Mouse (Mus musculus) embryo, embryonic 11.5 days (tissue): Measurements from ENCODE around the gene Ddx52.

Experiments used
- DNase-seq: peaks from one replicate; pipeline ENCODE4 v3.0.0-alpha.2; 2012; ENCODE audit warnings: low read depth, low spot score

Ddx52 gene

GRCm38 (mm10) chr11:83941950-83942840 is at the start of gene Ddx52:
Ddx52 (plus strand) TSS chr11:83942062.
- peak; percentile 83 for DNase-seq

GRCm38 (mm10) chr11:83893325-83893724 is 48.5 kb upstream of the Ddx52 start:
- no peak for DNase-seq

- DNase-seq: no peak
These were observed 45.1 kb upstream of the Ddx52 start for GRCm38 (mm10) chr11:83896430-83897410.

- DNase-seq: no peak
These were observed 44.3 kb upstream of the Ddx52 start for GRCm38 (mm10) chr11:83897569-83897968.

DNA sequence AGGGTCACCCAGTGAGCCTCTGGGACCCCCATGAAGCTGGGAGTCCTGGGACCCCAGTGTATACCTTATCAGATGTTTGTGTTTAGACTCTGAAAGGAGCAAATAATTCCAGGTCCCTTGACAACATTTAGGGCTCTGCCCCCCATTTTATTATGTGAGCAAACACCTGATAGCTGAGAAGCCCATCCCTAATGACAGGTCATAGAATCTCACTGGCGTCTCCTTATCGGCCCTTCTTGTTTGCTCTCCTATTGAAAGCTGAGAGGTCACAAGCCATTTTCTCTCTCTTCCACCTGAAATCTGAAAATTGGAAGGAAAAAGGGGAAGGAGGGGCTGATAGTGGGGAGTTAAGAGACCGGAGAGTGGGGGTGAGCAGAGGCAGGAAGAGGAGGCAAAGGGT is 39.0 kb upstream of the Ddx52 start:
- no peak for DNase-seq

DNA sequence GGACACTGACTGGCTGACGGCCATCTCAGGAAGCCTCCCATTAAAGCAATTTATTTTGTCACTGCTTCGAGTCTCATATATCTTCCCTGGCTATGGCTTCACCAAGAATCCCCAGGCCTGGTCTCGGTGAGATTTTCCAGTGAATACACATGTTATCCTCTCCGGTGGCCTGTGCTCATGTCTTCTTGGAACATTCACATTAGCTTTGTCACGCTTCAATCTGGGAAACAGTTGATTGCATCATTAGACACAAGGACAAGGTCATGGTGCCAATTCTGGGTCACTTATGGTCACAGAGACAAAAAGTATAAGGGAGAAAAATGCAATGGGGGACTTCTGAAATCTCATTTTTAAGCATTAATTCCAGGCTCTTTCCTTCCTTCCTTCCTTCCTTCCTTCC is 36.1 kb upstream of the Ddx52 start:
- DNase-seq: no peak

GRCm38 (mm10) chr11:83908376-83908775 is 33.5 kb upstream of the Ddx52 start:
- DNase-seq: no peak

GRCm38 (mm10) chr11:83913824-83914311 is 28.0 kb upstream of the Ddx52 start:
- no peak for DNase-seq

GRCm38 (mm10) chr11:83914501-83914900 is 27.4 kb upstream of the Ddx52 start:
- no peak for DNase-seq

DNA sequence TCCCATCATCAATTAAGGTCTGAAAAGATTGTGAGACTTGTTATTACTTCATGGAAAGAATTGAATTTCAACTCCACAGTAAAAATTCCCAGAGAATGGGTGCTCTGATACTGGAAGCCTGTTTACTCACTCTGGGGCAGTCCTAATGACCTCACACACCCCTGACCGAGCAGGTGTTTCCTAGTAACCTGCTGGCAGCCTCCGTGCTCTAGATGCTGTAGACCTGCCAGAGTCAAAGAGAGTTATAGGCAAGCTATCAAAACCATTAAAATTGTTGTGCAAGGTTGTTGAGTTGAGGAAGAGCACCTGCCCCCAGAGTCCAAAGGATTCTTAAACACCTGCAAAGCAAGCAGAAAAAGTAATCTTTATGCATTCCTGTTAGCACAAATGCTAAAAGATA is 19.3 kb upstream of the Ddx52 start:
- DNase-seq: no peak

- DNase-seq: no peak
These were observed 14.8 kb upstream of the Ddx52 start for GRCm38 (mm10) chr11:83927097-83927496.

GRCm38 (mm10) chr11:83932506-83933106 is 9.3 kb upstream of the Ddx52 start:
- no peak for DNase-seq

DNA sequence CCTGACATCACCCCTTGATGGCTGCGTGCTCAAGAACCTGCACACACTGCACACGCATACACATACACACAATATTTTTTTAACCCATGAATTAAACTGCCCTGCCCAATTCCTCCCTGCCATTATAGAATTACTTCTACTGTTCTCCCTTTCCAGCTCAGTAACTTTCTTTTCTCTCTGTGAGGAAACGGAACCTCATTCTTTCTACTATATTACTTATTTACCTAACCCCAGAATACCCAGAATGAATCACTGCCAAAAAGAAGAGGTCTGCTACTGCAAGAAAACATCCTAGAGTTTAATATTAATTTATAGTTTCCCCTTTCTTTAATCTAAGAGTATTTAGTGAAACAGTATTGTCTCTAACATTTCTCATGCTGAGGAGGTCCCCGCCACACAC is 8.5 kb upstream of the Ddx52 start:
- no peak for DNase-seq

DNA sequence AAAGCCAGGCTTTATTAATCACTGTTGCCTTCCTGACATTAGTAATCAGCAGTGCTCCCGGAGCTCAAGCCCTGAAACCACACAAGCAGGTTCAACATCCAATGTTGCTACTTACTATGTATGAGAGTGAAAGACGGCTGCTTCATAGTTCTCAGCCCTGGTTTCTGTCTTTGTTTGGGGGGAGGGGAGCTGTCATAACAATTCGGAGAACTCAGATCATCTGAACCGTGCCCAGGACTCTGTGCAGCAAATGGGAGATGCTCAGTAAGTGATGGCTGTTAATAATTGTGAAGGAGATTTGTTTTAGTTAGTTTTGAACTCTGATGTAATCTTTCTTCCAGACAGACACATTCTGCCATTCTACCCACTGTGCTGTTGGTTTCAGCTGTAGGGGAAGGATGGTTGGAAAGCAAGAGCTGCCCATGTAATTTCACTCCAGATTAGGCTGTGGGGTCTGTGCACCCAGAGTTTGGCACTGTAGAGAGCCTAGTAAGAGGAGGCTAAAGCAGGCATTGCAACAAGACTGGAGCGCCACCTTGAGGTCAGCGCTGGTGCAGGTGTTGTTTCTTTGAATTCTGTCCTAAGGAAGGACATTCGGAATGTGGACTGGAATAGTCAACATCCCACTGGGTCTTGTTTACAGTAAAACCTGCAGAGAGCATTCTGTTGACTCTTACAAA is 5.7 kb upstream of the Ddx52 start:
- DNase-seq: peak; percentile 61

- DNase-seq: no peak
These were observed 3.3 kb upstream of the Ddx52 start for GRCm38 (mm10) chr11:83938556-83938955.

DNA sequence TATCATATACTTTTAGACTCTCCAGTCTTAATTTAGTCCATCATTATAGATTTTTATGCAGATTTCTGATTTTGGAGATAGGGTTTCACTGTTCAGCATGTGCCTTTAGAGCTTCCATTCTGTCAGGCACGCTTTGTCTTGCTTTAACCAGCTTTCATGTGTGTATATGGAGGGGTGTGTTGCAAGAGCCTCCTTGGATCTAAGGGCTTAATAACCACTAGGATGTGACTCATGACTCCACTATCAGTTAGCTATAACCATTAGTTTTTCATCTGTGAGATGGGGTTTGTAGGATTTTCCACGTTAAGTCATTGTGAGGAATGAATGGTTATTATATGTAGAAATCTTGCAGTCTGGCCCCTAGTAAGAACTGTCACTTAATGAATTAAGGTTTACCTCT is 15.0 kb downstream of the Ddx52 start:
- DNase-seq: no peak

DNA sequence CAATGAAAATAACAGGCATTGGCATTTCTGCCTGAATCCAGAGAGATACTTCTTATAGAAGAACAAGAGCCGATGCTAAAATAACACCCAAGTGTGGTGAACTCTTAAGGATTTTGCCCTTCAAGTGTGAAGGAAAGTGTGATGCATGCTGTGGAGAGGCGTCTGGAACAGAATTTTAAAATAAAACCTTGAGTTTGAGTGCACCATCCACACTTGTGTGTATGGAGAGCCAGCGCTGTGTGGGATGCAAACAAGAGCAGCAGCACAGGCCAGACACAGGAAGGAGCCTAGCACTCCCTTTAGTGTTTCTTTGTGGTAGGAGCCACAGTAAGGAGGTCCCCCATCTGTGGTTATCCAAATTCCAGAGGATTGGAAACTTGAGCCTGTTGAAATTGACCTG is 20.1 kb downstream of the Ddx52 start:
- DNase-seq: no peak

GRCm38 (mm10) chr11:83963991-83964921 is 22.4 kb downstream of the Ddx52 start, which contains the start of gene Synrg:
Synrg (plus strand) TSS chr11:83964428.
- peak; percentile 77 for DNase-seq

DNA sequence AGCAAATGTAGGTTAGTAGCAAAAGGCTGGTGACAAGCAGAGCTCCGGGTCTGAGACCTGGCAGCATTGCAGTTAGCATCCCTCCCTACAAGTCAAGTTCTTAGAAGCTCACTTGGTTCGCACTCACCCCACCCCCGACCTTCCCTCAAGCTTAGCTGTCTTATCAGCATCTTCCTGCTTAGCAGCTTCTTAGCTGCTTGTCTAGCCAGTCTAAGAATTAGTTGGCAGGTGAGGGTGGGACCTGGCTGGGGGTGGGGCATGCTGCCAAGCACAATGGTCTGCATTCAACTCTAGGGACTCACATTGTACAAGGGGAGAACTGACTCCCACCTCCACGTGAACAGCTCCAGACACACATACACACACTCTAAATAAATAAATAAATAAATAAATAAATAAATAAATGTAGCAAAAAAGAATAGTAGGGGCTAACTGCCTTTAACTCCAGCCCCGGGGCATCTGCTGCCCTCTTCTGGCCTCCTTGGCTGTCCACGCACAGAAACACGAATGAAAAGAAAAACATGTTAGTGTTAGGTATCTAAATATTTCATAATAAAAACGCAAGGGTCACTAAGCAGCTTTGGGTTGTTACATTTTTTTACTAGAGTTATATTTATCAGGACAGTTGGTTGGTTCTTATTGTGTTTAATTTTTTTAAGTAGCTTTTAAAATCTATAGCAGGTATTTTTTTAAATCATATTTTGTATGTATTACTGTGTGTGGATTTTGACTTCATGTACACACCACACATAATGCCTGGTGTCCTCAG is 25.8 kb downstream of the Ddx52 start:
- no peak for DNase-seq
